Mouse (Mus musculus): ENCODE measurements around the gene Rfx2.

- TF ChIP-seq GATA1 (IDR thresholded peaks at IDR 0.05; ENCODE audit: borderline replicate concordance, low read length), result no peak
- no peak for TF ChIP-seq FLI1 (IDR thresholded peaks at IDR 0.05; ENCODE audit: low read length)
These were observed 11.4 kb upstream of the Rfx2 start for GRCm38 (mm10) chr17:56842173-56842572.
